ENCODE assay signal across 9 mouse cellular contexts in genomic region chr7:49341919-49342529, GRCm38 (mm10).
DNase-seq lines count a peak whose midpoint lies in the region; ATAC-seq and TF ChIP-seq lines count a peak whose summit lies in the region.
"Had no signal": no experiment of that assay in that cellular context is flagged by ENCODE, and none has a peak within 500 bp of the region (broad histone marks: within the 10 kb centered on the region; RNA-seq: fewer than 3 reads in every experiment).

No protein-coding gene starts in this region.

- H3K4me1 ChIP-seq in kidney, embryonic 16.5 days (ENCODE audit: insufficient read depth, low read length) = peaks cover 22% of the 10 kb centered on the region
- H3K4me1 ChIP-seq in heart, embryonic 10.5 days = peaks cover 25% of the 10 kb centered on the region
- H3K4me1 ChIP-seq in intestine, postnatal 0 days (replicated peaks; ENCODE audit: control insufficient read depth, insufficient read depth, low read length) = 0 out of 2 replicates have a peak, but pooled peaks cover 3% of the 10 kb centered on the region
- H3K4me1 ChIP-seq in neural tube, embryonic 15.5 days = peaks cover 32% of the 10 kb centered on the region

- H3K9me3 ChIP-seq in kidney, embryonic 16.5 days (ENCODE audit: low read length) = no peaks in the 10 kb centered on the region
- H3K9me3 ChIP-seq in heart, embryonic 10.5 days = no peaks in the 10 kb centered on the region
- H3K9me3 ChIP-seq in intestine, postnatal 0 days (ENCODE audit: control insufficient read depth) = no peaks in the 10 kb centered on the region
- H3K9me3 ChIP-seq in neural tube, embryonic 15.5 days (replicated peaks) = no peaks in the 10 kb centered on the region
- H3K9me3 ChIP-seq: neural tube, embryonic 12.5 days had no signal

- no peak overlapping the region for H3K9ac ChIP-seq in kidney, embryonic 16.5 days (replicated peaks; ENCODE audit: low read length)
- no peak overlapping the region for H3K9ac ChIP-seq in intestine, postnatal 0 days (ENCODE audit: low read depth, low read length)
- no peak overlapping the region for H3K9ac ChIP-seq in neural tube, embryonic 15.5 days (replicated peaks)
- H3K9ac ChIP-seq: neural tube, embryonic 12.5 days had no signal

- 83% methylated on average over 2 of the region's 2 CpGs for WGBS in kidney, embryonic 16.5 days
- 79% methylated on average over 2 of the region's 2 CpGs for WGBS in heart, embryonic 10.5 days
- 90% methylated on average over 2 of the region's 2 CpGs for WGBS in intestine, postnatal 0 days
- WGBS in neural tube, embryonic 15.5 days = 65% methylated on average over 2 of the region's 2 CpGs

- H3K27ac ChIP-seq in kidney, embryonic 16.5 days (ENCODE audit: low read length) = no peak overlapping the region
- 0 out of 2 replicates have a peak overlapping the region, but pooled peaks have one; percentile 79 for H3K27ac ChIP-seq in heart, embryonic 10.5 days
- no peak overlapping the region for H3K27ac ChIP-seq in intestine, postnatal 0 days (ENCODE audit: low read depth, low read length)
- H3K27ac ChIP-seq in neural tube, embryonic 15.5 days (replicated peaks) = peak overlapping the region; percentile 65; the same call in 1 of the 2 replicates

- TF ChIP-seq CTCF in intestine, postnatal 0 days (IDR thresholded peaks at IDR 0.05; ENCODE audit: low read depth) = peak; percentile 40

- no peak overlapping the region for H3K4me3 ChIP-seq in kidney, embryonic 16.5 days (ENCODE audit: low read length)
- no peak overlapping the region for H3K4me3 ChIP-seq in heart, embryonic 10.5 days
- H3K4me3 ChIP-seq in intestine, postnatal 0 days (ENCODE audit: low read depth, low read length) = no peak overlapping the region
- no peak overlapping the region for H3K4me3 ChIP-seq in neural tube, embryonic 15.5 days (replicated peaks)
- H3K4me3 ChIP-seq: neural tube, embryonic 12.5 days had no signal

- no peak overlapping the region for H3K4me2 ChIP-seq in kidney, embryonic 16.5 days (replicated peaks; ENCODE audit: low read depth, low read length)
- no peak overlapping the region for H3K4me2 ChIP-seq in intestine, postnatal 0 days (replicated peaks; ENCODE audit: low read depth)
- no peak overlapping the region for H3K4me2 ChIP-seq in neural tube, embryonic 15.5 days

- no peaks in the 10 kb centered on the region for H3K27me3 ChIP-seq in kidney, embryonic 16.5 days (ENCODE audit: insufficient read depth, low read length)
- H3K27me3 ChIP-seq in heart, embryonic 10.5 days (ENCODE audit: insufficient read depth, poor library complexity, severe bottlenecking) = no peaks in the 10 kb centered on the region
- no peaks in the 10 kb centered on the region for H3K27me3 ChIP-seq in intestine, postnatal 0 days (replicated peaks; ENCODE audit: control insufficient read depth, insufficient read depth, low read length)
- no peaks in the 10 kb centered on the region for H3K27me3 ChIP-seq in neural tube, embryonic 15.5 days (replicated peaks)
- H3K27me3 ChIP-seq: neural tube, embryonic 12.5 days had no signal

- no peak; the same call in 1 of the 2 replicates for ATAC-seq in kidney, embryonic 16.5 days (ENCODE audit: low FRiP score, low TSS enrichment)
- 0 out of 2 replicates have a peak, but pooled peaks have one; percentile 3 for ATAC-seq in intestine, postnatal 0 days
- ATAC-seq in neural tube, embryonic 15.5 days (ENCODE audit: low FRiP score) = peak; percentile 4; the same call in 1 of the 2 replicates
- ATAC-seq in monocyte, adult 5-6 weeks (replicated peaks; ENCODE audit: insufficient number of reproducible peaks, low FRiP score, low TSS enrichment, poor library complexity, severe bottlenecking) = no peak

- peak; percentile 4 for DNase-seq in kidney, postnatal 14 days
- DNase-seq in heart, embryonic 10.5 days (ENCODE audit: low spot score) = no peak
- no peak for DNase-seq in spleen, postnatal 4 days (ENCODE audit: low spot score in 2 of 2)
- DNase-seq: gastrocnemius, postnatal 25 days had no signal

- H3K36me3 ChIP-seq in kidney, embryonic 16.5 days (ENCODE audit: insufficient read depth, low read length) = no peaks in the 10 kb centered on the region
- H3K36me3 ChIP-seq in heart, embryonic 10.5 days = no peaks in the 10 kb centered on the region
- H3K36me3 ChIP-seq in intestine, postnatal 0 days (ENCODE audit: control insufficient read depth, insufficient read depth) = no peaks in the 10 kb centered on the region
- no peaks in the 10 kb centered on the region for H3K36me3 ChIP-seq in neural tube, embryonic 15.5 days
- H3K36me3 ChIP-seq: neural tube, embryonic 12.5 days had no signal

Comparison
In these comparisons a context has a peak if more than half of its experiments do, and no peak if none do; other contexts are left out.
1. ATAC-seq: peak in intestine, postnatal 0 days (single experiment) and neural tube, embryonic 15.5 days (single experiment); none in kidney, embryonic 16.5 days (single experiment) and monocyte, adult 5-6 weeks (single experiment).
2. H3K27ac ChIP-seq: peak in heart, embryonic 10.5 days (single experiment) and neural tube, embryonic 15.5 days (single experiment); none in kidney, embryonic 16.5 days (single experiment) and intestine, postnatal 0 days (single experiment).